Mouse (Mus musculus) MEL (cell line): ENCODE measurements around the gene Ankrd44. TPM values are rescaled to one million over a fixed set of nuclear protein-coding genes. Genes with fewer than 3 reads are reported as not detected.

Source experiments
- DNase-seq: peaks from one replicate; pipeline ENCODE4 v3.0.0; 2011; ENCODE audit warnings: low read depth, low spot score
- H3K27ac ChIP-seq: 2 replicates; pipeline ENCODE4 v1.5.1; 2012; ENCODE audit warnings: low read depth, mild to moderate bottlenecking, control low read depth, low read length, moderate library complexity; ENCODE audit not compliant: control insufficient read depth
- H3K27me3 ChIP-seq, 2 experiments: fragments of 150-350 bp in 1 of 2; sonication (generic) in 1 of 2; 2 replicates each; pipeline ENCODE4 v1.6.1; 2012; ENCODE audit warnings: low read length in 2 of 2, mild to moderate bottlenecking in 2 of 2, improper control_type of control experiment in 1 of 2, moderate library complexity in 1 of 2; ENCODE audit not compliant: insufficient read depth in 2 of 2, control insufficient read depth in 1 of 2
- H3K36me3 ChIP-seq, 2 experiments: 2 replicates each; pipeline ENCODE4 v1.6.1; 2012 to 2014; ENCODE audit warnings: low read length in 2 of 2, improper control_type of control experiment in 1 of 2, inconsistent platforms in 1 of 2, mild to moderate bottlenecking in 1 of 2; ENCODE audit not compliant: insufficient read depth in 2 of 2, control insufficient read depth in 1 of 2
- H3K4me1 ChIP-seq, 2 experiments: fragments of 150-350 bp in 1 of 2; sonication (generic) in 1 of 2; 2 replicates each; pipeline ENCODE4 v1.6.1; 2012; ENCODE audit warnings: low read length in 2 of 2, improper control_type of control experiment in 1 of 2, mild to moderate bottlenecking in 1 of 2; ENCODE audit not compliant: insufficient read depth in 2 of 2, control insufficient read depth in 1 of 2
- H3K4me3 ChIP-seq, 2 experiments: fragments of 150-350 bp in 1 of 2; sonication (generic) in 1 of 2; 2 replicates each; pipeline ENCODE4 v1.5.1; 2012; ENCODE audit warnings: low read depth in 2 of 2, low read length in 2 of 2, mild to moderate bottlenecking in 2 of 2, moderate library complexity in 2 of 2, control low read depth in 1 of 2, improper control_type of control experiment in 1 of 2; ENCODE audit not compliant: control insufficient read depth in 1 of 2, insufficient read depth in 1 of 2
- H3K79me2 ChIP-seq: 2 replicates; pipeline ENCODE4 v1.6.1; 2012; ENCODE audit warnings: mild to moderate bottlenecking, low read length, moderate library complexity; ENCODE audit not compliant: control insufficient read depth, poor library complexity, insufficient read depth
- H3K9ac ChIP-seq: 2 replicates; pipeline ENCODE4 v1.6.1; 2012; ENCODE audit warnings: low read depth, mild to moderate bottlenecking, control low read depth, low read length, moderate library complexity; ENCODE audit not compliant: control insufficient read depth, poor library complexity, severe bottlenecking
- H3K9me3 ChIP-seq: fragments of 150-350 bp; sonication (generic); replicated peaks from 2 replicates; pipeline ENCODE4 v1.6.1; 2012; ENCODE audit warnings: mild to moderate bottlenecking, low read length, improper control_type of control experiment, moderate library complexity; ENCODE audit not compliant: insufficient read depth
- BHLHE40 ChIP-seq: IDR thresholded peaks from 2 replicates; pipeline ENCODE4 v1.6.1; 2012; ENCODE audit warnings: low read depth, mild to moderate bottlenecking, inconsistent platforms, low read length, improper control_type of control experiment, borderline replicate concordance
- CTCF ChIP-seq, 3 experiments: IDR thresholded peaks in 2 of 3; conservative IDR thresholded peaks in 1 of 3; 2 replicates each; pipeline ENCODE4 v1.5.1; 2011 to 2012; ENCODE audit warnings: low read length in 3 of 3, low read depth in 2 of 3, mild to moderate bottlenecking in 2 of 3, improper control_type of control experiment in 1 of 3, inconsistent platforms in 1 of 3, mixed read lengths in 1 of 3, moderate library complexity in 1 of 3; ENCODE audit not compliant: control insufficient read depth in 1 of 3, insufficient read depth in 1 of 3, poor library complexity in 1 of 3, severe bottlenecking in 1 of 3
- E2F4 ChIP-seq: IDR thresholded peaks from 2 replicates; pipeline ENCODE4 v1.6.1; 2011; ENCODE audit warnings: low read depth, low read length, improper control_type of control experiment, borderline replicate concordance
- EP300 ChIP-seq, 2 experiments: IDR thresholded peaks; 2 replicates each; pipeline ENCODE4 v1.6.1; 2011; ENCODE audit warnings: improper control_type of control experiment in 2 of 2, low read length in 2 of 2, low read depth in 1 of 2, mild to moderate bottlenecking in 1 of 2
- ETS1 ChIP-seq: IDR thresholded peaks from 2 replicates; pipeline ENCODE4 v1.6.1; 2012; ENCODE audit warnings: low read depth, mild to moderate bottlenecking, inconsistent platforms, low read length, improper control_type of control experiment, moderate library complexity
- GABPA ChIP-seq: IDR thresholded peaks from 2 replicates; pipeline ENCODE4 v1.6.1; 2012; ENCODE audit warnings: low read depth, mild to moderate bottlenecking, inconsistent platforms, low read length, improper control_type of control experiment, moderate library complexity
- GATA1 ChIP-seq: IDR thresholded peaks from 2 replicates; pipeline ENCODE4 v1.6.1; 2011; ENCODE audit warnings: low read depth, low read length, improper control_type of control experiment
- JUND ChIP-seq: IDR thresholded peaks from 2 replicates; pipeline ENCODE4 v1.6.1; 2011; ENCODE audit warnings: low read depth, mild to moderate bottlenecking, improper control_type of control experiment, low read length
- MAFK ChIP-seq: IDR thresholded peaks from 2 replicates; pipeline ENCODE4 v1.6.1; 2011; ENCODE audit warnings: low read depth, mild to moderate bottlenecking, low read length, improper control_type of control experiment, borderline replicate concordance
- MAX ChIP-seq: IDR thresholded peaks from 2 replicates; pipeline ENCODE4 v1.6.1; 2011; ENCODE audit warnings: low read length, improper control_type of control experiment
- MAZ ChIP-seq: IDR thresholded peaks from 2 replicates; pipeline ENCODE4 v1.6.1; 2012; ENCODE audit warnings: low read depth, mild to moderate bottlenecking, inconsistent platforms, low read length, improper control_type of control experiment
- MEF2A ChIP-seq: IDR thresholded peaks from 2 replicates; pipeline ENCODE4 v1.6.1; 2014; ENCODE audit warnings: low read depth, mild to moderate bottlenecking, inconsistent platforms, low read length, improper control_type of control experiment; ENCODE audit not compliant: poor library complexity, insufficient replicate concordance, severe bottlenecking; ENCODE audit errors: extremely low read depth
- MXI1 ChIP-seq: IDR thresholded peaks from 2 replicates; pipeline ENCODE4 v1.6.1; 2011; ENCODE audit warnings: mild to moderate bottlenecking, low read depth, low read length, improper control_type of control experiment
- NRF1 ChIP-seq: IDR thresholded peaks from 2 replicates; pipeline ENCODE4 v1.6.1; 2014; ENCODE audit warnings: low read depth, mild to moderate bottlenecking, inconsistent platforms, low read length, improper control_type of control experiment, moderate library complexity; ENCODE audit not compliant: poor library complexity, insufficient read depth, severe bottlenecking
- POLR2AphosphoS5 ChIP-seq: IDR thresholded peaks from 2 replicates; pipeline ENCODE4 v1.6.1; 2012; ENCODE audit warnings: low read depth, borderline replicate concordance, mild to moderate bottlenecking, inconsistent platforms, low read length, moderate library complexity, mixed read lengths
- RCOR1 ChIP-seq: IDR thresholded peaks from 2 replicates; pipeline ENCODE4 v1.6.1; 2012; ENCODE audit warnings: low read depth, mild to moderate bottlenecking, inconsistent platforms, low read length, improper control_type of control experiment
- SIN3A ChIP-seq: IDR thresholded peaks from 2 replicates; pipeline ENCODE4 v1.6.1; 2012; ENCODE audit warnings: low read length, improper control_type of control experiment, inconsistent platforms
- TAL1 ChIP-seq: IDR thresholded peaks from 2 replicates; pipeline ENCODE4 v1.6.1; 2012; ENCODE audit warnings: mild to moderate bottlenecking, inconsistent platforms, low read length, moderate library complexity, mixed read lengths
- TBP ChIP-seq: IDR thresholded peaks from 2 replicates; pipeline ENCODE4 v1.8.0; 2011; ENCODE audit warnings: low read depth, low read length, improper control_type of control experiment
- TCF12 ChIP-seq: IDR thresholded peaks from 2 replicates; pipeline ENCODE4 v1.6.1; 2014; ENCODE audit warnings: low read depth, mild to moderate bottlenecking, inconsistent platforms, low read length, improper control_type of control experiment, moderate library complexity
- UBTF ChIP-seq: IDR thresholded peaks from 2 replicates; pipeline ENCODE4 v1.6.1; 2012; ENCODE audit warnings: low read depth, mild to moderate bottlenecking, inconsistent platforms, low read length, improper control_type of control experiment, moderate library complexity, borderline replicate concordance; ENCODE audit not compliant: insufficient read depth
- USF1 ChIP-seq: IDR thresholded peaks from 2 replicates; pipeline ENCODE4 v1.6.1; 2014; ENCODE audit warnings: low read depth, mild to moderate bottlenecking, inconsistent platforms, low read length, improper control_type of control experiment, moderate library complexity
- USF2 ChIP-seq, 2 experiments: IDR thresholded peaks; 2 replicates each; pipeline ENCODE4 v1.6.1; 2011 to 2012; ENCODE audit warnings: improper control_type of control experiment in 2 of 2, low read length in 2 of 2, borderline replicate concordance in 1 of 2, inconsistent platforms in 1 of 2, low read depth in 1 of 2, mild to moderate bottlenecking in 1 of 2; ENCODE audit not compliant: insufficient read depth in 1 of 2
- ZC3H11A ChIP-seq: IDR thresholded peaks from 2 replicates; pipeline ENCODE4 v1.6.1; 2012; ENCODE audit warnings: low read depth, mild to moderate bottlenecking, inconsistent platforms, low read length, improper control_type of control experiment
- ZMIZ1 ChIP-seq: IDR thresholded peaks from 2 replicates; pipeline ENCODE4 v1.6.1; 2012; ENCODE audit warnings: low read depth, mild to moderate bottlenecking, inconsistent platforms, low read length, improper control_type of control experiment, moderate library complexity
- ZNF384 ChIP-seq: IDR thresholded peaks from 2 replicates; pipeline ENCODE4 v1.6.1; 2012; ENCODE audit warnings: low read depth, mild to moderate bottlenecking, inconsistent platforms, low read length, improper control_type of control experiment
- polyA plus RNA-seq, 2 experiments: library from polyadenylated mRNA; stranded (reverse) in 1 of 2; unstranded in 1 of 2; fragments of >175 nt in 1 of 2; fragments of >200 nt in 1 of 2; gene quantifications; 2 replicates each; pipeline versions ENCODE4 v1.2.1 to v1.2.4; 2012; ENCODE audit warnings: low replicate concordance in 2 of 2, low read depth in 1 of 2; ENCODE audit not compliant: insufficient read length in 2 of 2, insufficient read depth in 1 of 2, missing spikeins in 1 of 2
- total RNA-seq: library from RNA; depleted of rRNA; stranded (reverse); fragments of 300-350 nt; gene quantifications from 2 replicates; pipeline ENCODE4 v1.2.3, GENCODE M21; 2012

The Ankrd44 gene
- total and polyA plus RNA-seq, 3 experiments, result 2.3 to 4.4 TPM; not detected in 1

GRCm38 (mm10) chr1:54896109-54897085 is 29.8 kb downstream of the Ankrd44 start:
- Histone ChIP-seq H3K9ac (no peak overlapping the region), H3K27me3 (no peaks in the 10 kb centered on the region), H3K9me3 (no peaks in the 10 kb centered on the region), H3K27ac (no peak overlapping the region), H3K4me1 (peaks cover 2 to 9% of the 10 kb centered on the region in 2 experiments; a peak in 2 of 4 replicates), H3K36me3 (peaks cover 0 to 7% of the 10 kb centered on the region in 2 experiments; a peak in 2 of 4 replicates), H3K79me2 (no peaks in the 10 kb centered on the region), H3K4me3 (no peak overlapping the region)
- DNase-seq, result no peak
- no peak for TF ChIP-seq POLR2AphosphoS5
- no peak for TF ChIP-seq USF1
- TF ChIP-seq TBP, result no peak
- no peak for TF ChIP-seq ZMIZ1
- TF ChIP-seq EP300 (IDR thresholded peaks at IDR 0.05; ENCODE audit: low read depth in 1 of 2, low read length in 2 of 2), result no peak
- no peak for TF ChIP-seq ETS1
- TF ChIP-seq JUND, result no peak
- TF ChIP-seq CTCF (IDR thresholded peaks at IDR 0.05 in 2 of 3, conservative IDR thresholded peaks at IDR 0.05 in 1 of 3; ENCODE audit: control insufficient read depth in 1 of 3, insufficient read depth in 1 of 3, low read depth in 2 of 3, low read length in 3 of 3, poor library complexity in 1 of 3, severe bottlenecking in 1 of 3), result no peak
- no peak for TF ChIP-seq TAL1

DNA sequence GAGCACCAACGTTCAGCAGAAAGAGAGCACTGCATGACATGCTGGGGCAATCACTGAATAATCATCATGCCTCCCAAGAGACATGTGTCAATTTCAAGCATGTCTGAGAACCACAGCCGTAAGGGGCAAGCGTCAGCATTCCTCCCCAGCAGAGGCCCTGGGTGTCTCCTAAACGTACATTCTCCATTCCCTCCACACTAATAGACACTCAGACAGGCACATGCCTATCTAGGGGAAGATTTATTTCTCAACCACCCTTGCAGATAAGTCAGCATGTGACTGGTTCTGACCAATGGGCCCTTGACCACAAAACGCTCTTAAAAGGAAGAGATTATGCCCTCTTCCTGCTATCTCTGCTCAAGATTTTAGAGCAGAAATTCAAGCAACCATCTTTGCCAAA is 37.7 kb downstream of the Ankrd44 start:
- peak; percentile 49 for DNase-seq
- Histone ChIP-seq H3K4me3 (no peak overlapping the region), H3K27me3 (no peaks in the 10 kb centered on the region), H3K27ac (no peak overlapping the region), H3K36me3 (peaks cover 0 to 5% of the 10 kb centered on the region in 2 experiments; a peak in 2 of 4 replicates), H3K9me3 (no peaks in the 10 kb centered on the region), H3K79me2 (no peaks in the 10 kb centered on the region), H3K9ac (no peak overlapping the region), H3K4me1 (peaks cover 0 to 8% of the 10 kb centered on the region in 2 experiments; a peak in 2 of 4 replicates)
- peak; percentile 93 for TF ChIP-seq USF1
- peak in 1 of 2 experiments; percentile 69; a peak in 2 of 4 replicates for TF ChIP-seq USF2 (IDR thresholded peaks at IDR 0.05; ENCODE audit: borderline replicate concordance in 1 of 2, insufficient read depth in 1 of 2, low read depth in 1 of 2, low read length in 2 of 2)
- TF ChIP-seq ZNF384, result peak; percentile 29; the same call in 1 of the 2 replicates
- TF ChIP-seq NRF1, result no peak
- TF ChIP-seq TAL1, result no peak
- TF ChIP-seq E2F4, result no peak
- no peak for TF ChIP-seq GABPA
- 0 out of 2 replicates have a peak, but pooled peaks have one; percentile 31 for TF ChIP-seq TCF12
- TF ChIP-seq TBP, result no peak
- TF ChIP-seq SIN3A, result no peak
- peak; percentile 94 for TF ChIP-seq RCOR1
- peak; percentile 37 to 48; a peak in 3 of 4 replicates for TF ChIP-seq EP300 (IDR thresholded peaks at IDR 0.05; ENCODE audit: low read depth in 1 of 2, low read length in 2 of 2)
- peak; percentile 78 for TF ChIP-seq GATA1
- no peak for TF ChIP-seq ZMIZ1
- no peak for TF ChIP-seq MEF2A
- no peak for TF ChIP-seq ZC3H11A
- TF ChIP-seq MAZ, result no peak
- no peak for TF ChIP-seq UBTF
- no peak for TF ChIP-seq JUND
- TF ChIP-seq ETS1, result peak; percentile 23; the same call in 1 of the 2 replicates
- peak; percentile 59; the same call in 1 of the 2 replicates for TF ChIP-seq MAX
- no peak for TF ChIP-seq MXI1
- peak; percentile 33; the same call in 1 of the 2 replicates for TF ChIP-seq MAFK
- TF ChIP-seq BHLHE40, result peak; percentile 74; the same call in 1 of the 2 replicates
